Mouse (Mus musculus): Measurements from ENCODE around the gene Dlgap1. TPM values are rescaled to one million over a fixed set of nuclear protein-coding genes. Genes with fewer than 3 reads are reported as not detected.

The Dlgap1 gene
- total RNA-seq, 2 experiments from 2014 or later = not detected

DNA sequence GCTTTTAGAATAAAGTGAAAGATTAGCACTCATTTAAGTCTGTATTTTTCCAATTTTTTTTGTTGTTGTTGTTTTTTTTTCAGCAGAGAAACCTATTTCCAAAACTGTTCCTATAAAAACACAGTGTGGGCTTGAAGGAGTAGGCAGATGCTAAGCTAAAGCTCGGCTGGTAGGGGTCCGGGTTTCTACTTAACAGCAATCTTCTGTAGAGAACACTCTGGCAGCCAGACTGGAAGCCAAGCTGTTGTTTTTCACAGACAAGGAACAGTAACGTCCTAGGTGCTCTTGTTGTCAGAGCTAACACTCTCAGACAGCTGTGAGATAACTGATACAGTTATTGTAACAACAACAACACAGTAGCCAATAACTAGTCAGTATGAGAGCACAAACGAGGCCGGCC lies 468.4 kb downstream of the Dlgap1 start:
- ATAC-seq (replicated peaks; ENCODE audit: low FRiP score, poor library complexity, severe bottlenecking) = no peak

DNA sequence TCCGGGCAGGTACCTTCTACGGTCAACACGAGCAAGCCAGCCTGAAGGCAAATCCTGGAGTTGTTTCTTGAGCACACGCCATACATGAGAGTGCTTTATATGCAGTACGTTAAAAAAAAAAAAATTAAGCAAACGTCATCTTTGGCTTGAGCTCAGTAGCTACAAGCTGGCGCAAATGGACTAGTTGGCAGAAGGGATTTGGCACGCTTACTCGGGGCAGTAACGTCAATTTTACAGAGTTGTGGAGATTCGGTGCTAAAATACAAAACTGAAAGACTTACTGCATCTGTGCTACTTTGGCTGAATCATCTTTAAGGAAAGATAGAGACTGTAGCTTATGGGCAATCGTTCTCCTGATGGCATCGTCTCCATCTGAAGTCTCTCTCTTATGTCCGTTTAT lies 474.1 kb downstream of the Dlgap1 start:
- no peak for ATAC-seq (replicated peaks; ENCODE audit: low FRiP score, poor library complexity, severe bottlenecking)

DNA sequence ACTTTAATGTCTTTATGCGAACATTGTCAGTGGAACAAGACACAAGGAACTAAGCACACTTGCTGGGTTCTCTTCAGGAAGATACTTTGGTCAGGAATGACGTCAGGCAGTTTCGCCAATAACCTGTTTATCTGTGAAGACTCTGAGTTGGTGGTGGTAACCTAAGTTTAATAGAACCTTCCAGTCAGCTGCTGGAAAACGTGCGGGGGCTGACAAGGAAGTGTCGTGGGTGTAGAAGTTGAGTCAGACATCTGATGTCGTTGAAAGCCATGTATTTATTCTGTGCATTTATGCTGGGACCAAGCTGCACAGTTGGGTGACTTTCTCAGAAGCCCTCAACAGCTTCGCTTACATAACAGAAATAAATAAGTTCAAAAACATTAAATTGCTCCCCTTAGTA lies 477.6 kb downstream of the Dlgap1 start:
- no peak for ATAC-seq (replicated peaks; ENCODE audit: low FRiP score, poor library complexity, severe bottlenecking)

DNA sequence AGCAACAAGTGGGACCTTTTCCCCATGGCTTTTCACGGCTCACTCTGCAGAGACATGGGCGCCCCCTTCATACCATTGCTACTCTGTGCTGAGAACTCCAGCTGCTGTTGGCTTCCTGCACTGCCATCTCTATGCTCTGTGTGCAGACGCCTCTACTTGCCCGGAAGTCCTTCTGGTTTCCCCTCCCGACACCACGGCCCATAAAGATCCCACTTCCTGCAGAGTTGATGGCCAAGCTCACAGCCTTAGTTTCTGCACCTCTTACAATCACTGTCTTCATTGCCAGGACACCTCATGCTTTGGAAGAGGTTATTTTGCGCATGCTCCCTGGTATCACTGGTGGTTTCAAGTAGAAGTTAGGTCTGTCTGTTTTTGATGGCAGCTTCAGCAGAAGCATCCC lies 486.2 kb downstream of the Dlgap1 start:
- ATAC-seq (replicated peaks; ENCODE audit: low FRiP score, poor library complexity, severe bottlenecking) = no peak

DNA sequence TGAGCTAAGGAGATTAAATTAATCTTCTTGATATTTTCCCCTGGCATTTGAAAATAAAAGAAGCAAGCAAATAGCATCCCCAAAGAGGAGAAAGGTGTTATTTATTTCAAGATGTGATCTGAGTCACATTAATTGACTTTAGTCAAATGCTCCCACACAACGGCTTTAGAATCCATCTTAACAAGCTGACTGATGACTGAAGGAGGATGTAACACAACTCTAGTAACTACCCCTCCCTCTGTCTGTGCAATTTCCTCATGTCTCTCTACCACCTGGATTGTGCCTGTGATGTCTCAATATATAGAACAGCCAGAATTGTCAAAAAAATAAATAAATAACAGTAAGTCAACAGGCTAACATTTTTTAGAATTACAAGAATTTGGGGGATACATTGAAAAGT lies 488.2 kb downstream of the Dlgap1 start:
- no peak for ATAC-seq (replicated peaks; ENCODE audit: low FRiP score, poor library complexity, severe bottlenecking)

DNA sequence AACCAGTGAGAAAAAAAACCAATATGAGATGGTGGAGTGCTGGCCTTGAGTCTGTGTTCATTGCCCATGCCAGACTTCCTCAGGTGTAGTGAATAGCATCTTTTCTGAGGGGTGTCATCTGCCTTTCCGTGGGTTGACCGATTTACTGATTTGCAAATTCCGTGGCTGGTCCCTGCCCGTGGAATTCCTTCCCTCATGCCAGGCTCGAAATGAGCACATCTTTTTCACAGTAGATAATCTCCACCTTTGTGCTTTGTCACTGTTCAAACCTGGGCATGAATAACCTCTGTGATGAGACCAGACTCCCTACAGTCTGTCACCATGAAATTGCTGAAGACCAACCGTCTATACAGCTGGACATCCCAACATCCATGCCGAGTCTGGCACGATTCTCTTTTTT lies 493.4 kb downstream of the Dlgap1 start:
- ATAC-seq (replicated peaks; ENCODE audit: low FRiP score, poor library complexity, severe bottlenecking) = no peak

DNA sequence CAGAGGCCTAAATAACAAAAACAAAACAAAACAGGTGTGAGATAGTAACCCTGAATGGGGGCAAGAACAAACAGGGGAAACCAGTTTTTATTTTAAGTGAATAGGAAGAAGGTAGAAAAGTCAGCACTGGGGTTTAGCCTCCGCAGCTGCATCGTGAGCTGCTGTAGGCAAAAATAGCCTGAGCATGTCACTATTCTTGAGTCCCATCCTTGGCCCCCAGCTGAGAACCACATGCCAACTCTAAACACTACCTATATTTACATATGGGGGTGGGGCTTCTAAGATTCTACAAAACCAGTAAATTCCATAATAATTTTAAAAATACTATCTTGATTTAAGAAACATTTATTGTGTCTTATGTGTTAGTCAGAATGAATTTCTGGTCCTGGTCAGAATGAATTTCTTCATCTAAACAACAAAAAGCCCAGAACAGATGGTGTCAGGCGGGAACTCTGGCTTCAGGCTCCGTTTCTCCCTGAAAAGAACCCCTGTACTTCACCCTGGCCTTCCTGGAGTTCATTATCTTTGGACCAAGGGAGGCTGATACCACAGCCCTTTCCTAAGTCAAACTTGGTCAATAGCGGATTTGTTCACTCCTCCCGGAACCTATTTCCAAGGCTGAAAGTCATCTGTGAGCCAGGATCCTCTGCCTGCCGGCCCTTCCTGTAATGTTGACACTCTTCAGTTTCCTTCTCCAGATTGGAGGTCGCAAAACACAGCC lies 494.1 kb downstream of the Dlgap1 start:
- ATAC-seq (replicated peaks; ENCODE audit: low FRiP score, poor library complexity, severe bottlenecking) = no peak

DNA sequence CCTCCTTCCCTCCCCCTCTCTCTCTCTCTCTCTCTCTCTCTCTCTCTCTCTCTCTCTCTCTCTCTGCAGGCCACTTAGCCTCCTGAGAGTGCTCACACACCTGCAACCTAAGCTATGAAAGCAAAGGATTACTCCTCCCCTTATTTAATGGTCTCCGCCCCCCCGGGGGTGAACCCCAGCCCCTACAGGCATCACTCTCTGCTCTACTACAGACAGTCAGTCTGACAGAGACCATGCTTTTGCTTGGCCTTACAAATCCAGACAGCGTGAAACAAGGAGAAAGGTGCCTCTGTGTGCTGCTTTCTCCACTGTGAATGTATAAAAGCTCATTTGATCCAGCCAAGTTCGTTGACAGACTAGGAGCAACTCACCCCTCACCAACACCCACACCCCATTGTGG lies 497.5 kb downstream of the Dlgap1 start:
- no peak for ATAC-seq (replicated peaks; ENCODE audit: low FRiP score, poor library complexity, severe bottlenecking)

DNA sequence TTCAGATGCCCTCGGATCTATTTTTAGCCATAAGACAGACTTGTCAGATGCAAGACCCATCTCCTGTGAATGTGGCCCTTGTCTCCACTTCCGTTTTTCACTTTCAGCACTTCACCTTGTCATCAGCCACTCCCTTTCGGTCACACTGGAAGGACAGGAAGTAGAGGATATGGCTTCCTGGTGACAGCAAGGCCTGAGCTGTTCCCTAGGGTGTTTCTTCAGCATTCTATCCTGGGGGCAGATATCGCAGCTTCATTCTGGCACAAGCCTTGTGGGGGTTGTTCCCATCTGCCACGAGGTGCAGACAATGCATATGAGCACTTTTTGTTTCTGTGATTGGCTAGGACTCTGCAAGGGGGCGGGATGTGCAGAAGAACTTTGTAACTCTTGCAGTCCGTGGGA lies 502.1 kb downstream of the Dlgap1 start:
- no peak for ATAC-seq (replicated peaks; ENCODE audit: low FRiP score, poor library complexity, severe bottlenecking)

DNA sequence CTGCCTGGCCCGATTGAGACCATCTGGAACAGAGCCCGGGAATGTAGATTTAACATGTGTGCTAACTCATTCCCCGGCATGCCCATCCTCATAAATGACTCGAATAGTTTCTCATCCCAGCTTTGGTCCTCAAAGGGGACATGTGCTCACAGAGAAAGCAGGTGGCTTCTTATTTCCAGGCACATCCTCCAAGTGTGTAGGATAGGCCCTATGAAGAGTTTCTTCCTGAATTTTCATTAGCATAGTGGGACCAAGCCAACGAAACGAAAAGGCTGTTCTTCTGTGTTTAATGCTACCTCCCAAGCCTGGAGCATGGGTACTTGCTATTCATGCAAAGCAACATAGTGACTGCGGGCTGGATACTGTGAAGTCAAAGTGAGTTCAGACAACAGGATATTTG lies 503.3 kb downstream of the Dlgap1 start:
- ATAC-seq (replicated peaks; ENCODE audit: low FRiP score, poor library complexity, severe bottlenecking) = no peak

DNA sequence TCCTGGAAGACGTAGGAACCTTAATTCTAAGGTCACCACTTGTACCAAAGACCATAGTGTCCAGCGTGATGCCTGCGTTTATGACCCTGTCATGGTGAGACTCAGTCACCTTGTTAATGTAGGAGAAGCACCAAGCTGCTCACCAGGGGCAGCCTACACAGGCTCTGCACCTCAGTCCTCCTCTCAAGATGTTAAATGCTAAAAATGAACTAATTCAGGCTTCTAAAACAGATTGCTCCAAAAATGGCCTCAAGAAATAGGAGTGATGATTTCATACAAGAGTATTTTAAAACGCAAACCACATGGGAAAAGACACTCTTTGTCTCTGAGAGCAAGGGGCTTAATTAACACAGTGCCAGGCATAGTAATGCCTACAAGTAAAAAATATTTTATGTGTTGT lies 505.0 kb downstream of the Dlgap1 start:
- no peak for ATAC-seq (replicated peaks; ENCODE audit: low FRiP score, poor library complexity, severe bottlenecking)

DNA sequence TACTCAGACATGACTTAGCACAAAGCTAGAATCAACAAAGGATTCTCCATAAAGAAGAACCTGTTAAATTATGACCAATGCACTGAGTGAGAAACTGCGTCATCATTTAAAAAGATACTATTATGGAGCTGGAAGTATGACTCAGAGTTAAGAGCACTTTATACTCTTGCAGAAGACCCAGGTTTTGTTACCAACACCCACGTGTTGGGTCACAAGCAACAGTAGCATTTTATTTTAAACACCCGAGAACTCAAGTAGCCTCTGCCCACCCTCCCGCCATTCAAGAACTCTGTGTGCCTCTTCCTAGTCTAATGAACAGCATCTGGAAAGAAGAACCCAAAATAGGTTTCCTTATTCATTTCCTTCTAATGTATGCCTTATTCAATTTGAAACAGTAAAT lies 514.8 kb downstream of the Dlgap1 start:
- no peak for ATAC-seq (replicated peaks; ENCODE audit: low FRiP score, poor library complexity, severe bottlenecking)

DNA sequence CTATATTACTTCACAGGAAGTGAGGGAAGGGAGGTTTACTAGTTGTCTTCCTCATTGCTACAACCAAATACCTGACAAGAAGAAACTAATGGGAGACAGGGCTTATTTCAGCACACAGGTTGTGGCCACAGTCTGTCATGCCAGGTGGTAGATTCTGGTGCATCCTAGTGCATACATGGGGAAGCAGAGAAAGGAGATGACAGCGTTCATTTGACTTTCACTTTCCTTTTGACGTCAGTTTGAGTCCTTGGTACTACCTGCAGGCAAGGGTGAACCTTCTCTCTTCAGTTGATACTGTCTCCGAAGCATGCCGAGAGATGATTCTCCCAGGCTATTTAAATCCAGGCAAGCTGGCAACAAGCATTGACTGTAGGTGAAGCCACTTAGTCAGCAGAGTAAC lies 516.8 kb downstream of the Dlgap1 start:
- no peak for ATAC-seq (replicated peaks; ENCODE audit: low FRiP score, poor library complexity, severe bottlenecking)

DNA sequence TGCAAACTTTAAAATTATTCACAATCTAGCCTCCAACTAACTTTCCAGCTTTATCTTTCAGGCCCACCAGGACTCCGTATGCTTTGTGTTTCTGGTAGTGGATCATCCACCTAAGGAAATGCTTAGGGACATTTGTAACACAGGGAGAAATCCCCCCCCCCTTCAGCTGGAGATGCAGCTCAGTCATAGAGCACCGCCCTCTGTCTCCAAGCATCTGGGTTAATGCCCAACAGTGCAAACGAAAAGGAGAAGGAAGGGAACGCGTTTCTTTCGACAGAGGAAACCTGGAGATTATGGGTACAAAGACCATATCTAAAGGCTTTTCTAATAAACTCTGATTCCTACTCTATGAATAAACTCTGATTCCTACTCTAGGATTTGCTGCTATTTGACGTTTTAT lies 517.4 kb downstream of the Dlgap1 start:
- no peak for ATAC-seq (replicated peaks; ENCODE audit: low FRiP score, poor library complexity, severe bottlenecking)

DNA sequence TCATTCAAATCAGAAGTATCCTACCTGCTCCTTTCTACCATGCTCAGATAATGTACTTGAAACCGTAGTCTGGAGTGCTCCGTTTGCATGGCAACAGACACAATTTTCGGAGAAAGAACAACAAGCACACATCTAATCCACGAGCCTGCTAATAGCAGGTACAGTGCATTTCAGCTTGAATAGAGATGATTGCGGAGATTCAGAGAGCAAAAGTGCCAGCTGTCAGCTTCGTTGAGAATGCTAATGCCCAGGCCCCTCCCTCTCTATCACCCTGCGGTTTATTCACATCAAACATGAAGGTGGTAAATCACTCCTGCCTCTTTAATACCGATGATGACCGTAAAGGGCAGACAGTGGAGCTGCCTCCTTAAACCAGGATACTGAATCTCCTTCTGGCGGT lies 518.0 kb downstream of the Dlgap1 start:
- ATAC-seq (replicated peaks; ENCODE audit: low FRiP score, poor library complexity, severe bottlenecking) = no peak

DNA sequence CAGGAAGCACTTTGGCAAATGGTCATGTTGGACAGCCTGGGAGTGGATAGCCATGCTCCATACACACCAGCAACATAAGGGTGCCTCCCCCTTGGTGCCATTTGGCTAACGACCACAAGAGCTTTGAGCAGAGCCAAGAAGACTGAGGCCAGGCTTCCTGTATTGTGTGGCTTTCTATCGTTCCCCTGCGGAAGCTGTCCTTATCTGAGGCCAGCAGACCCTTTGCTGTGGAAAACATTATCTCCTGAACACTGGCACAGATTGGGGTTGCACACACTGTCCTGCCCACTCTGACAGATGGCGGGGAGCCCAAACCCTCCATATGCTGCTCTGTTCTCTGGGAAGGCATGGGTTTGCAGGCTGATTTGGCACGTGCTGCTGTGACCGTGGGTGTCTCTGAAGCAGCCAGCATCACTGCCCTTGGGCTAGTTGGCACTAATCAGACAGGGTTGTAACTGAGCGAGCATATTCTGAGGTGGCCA lies 520.0 kb downstream of the Dlgap1 start:
- ATAC-seq (replicated peaks; ENCODE audit: low FRiP score, poor library complexity, severe bottlenecking) = no peak

DNA sequence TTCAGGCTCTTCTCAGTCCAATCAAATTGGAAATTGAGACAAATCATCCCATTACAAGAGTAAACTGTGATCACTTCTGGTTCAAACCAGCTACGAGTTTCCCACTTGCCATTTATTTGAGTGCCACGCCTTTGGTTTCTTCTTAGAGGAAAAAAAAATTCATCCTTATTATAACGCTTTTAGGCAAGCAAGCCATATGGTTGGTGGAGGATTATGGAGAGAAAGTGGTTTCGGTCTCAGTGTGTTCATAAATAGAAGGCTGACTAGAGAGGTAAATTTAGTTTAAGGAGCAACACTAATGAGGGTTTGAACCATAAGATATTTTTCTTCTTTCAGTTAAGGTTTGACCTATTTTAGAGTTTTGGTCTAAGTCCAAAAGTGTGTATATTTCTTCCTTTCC lies 522.7 kb downstream of the Dlgap1 start:
- ATAC-seq (replicated peaks; ENCODE audit: low FRiP score, poor library complexity, severe bottlenecking) = no peak

DNA sequence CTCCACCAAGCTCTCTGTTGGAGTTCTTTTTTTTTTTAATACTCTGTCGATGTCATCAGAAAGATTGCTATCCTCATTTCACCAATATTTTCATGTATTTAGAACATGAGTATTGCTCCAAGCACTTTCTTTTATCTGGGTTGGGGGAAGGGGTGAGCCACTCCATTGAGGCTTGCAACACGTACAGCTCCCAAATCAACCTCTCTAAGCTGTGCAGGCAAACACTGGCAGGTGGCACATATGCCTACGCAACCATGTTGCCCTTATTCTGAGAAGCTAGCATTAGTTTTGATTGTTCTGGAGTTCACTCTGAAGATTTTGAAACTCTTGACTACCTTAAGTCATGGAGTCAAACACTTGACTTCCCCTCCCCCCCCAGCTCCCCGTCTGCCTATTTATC lies 525.5 kb downstream of the Dlgap1 start:
- no peak for ATAC-seq (replicated peaks; ENCODE audit: low FRiP score, poor library complexity, severe bottlenecking)

DNA sequence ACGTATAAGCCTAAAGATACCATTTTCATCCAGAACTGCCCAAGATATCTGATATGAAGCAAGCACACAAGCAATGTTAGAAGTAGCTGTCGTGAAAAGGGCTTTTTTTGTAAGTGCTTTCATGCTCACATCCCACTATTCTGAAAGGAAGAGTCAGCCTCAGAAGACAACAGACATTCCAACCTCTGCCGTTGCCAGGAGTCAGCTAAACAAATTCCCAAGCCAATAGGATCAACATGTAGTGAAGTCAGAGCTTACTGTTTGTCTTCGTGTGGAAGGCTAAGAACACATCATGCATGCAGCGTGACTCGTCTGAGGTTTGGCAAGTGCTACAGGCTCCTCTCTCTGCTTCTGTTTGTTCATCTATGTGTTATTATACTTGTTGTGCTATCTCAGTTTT lies 529.4 kb downstream of the Dlgap1 start:
- ATAC-seq (replicated peaks; ENCODE audit: low FRiP score, poor library complexity, severe bottlenecking) = no peak

DNA sequence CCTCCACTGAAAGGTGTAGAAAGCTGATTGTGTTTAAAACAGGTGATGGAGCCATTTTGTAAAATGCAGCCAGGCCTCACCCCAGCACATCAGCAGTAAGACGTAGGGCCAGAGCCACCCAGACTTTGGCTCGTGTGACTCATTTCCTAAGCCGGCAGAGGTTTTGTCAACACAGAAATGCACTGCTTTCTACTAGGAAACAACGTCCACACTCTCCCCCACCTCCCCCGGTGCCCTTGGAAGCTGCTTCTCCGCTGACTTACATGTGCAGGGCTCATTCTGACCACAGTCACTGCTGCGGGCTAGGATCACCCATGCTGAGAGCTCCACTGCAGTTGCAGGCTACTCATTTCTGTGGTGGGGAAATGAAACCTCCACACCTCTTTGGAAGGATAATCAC lies 533.1 kb downstream of the Dlgap1 start:
- no peak for ATAC-seq (replicated peaks; ENCODE audit: low FRiP score, poor library complexity, severe bottlenecking)

DNA sequence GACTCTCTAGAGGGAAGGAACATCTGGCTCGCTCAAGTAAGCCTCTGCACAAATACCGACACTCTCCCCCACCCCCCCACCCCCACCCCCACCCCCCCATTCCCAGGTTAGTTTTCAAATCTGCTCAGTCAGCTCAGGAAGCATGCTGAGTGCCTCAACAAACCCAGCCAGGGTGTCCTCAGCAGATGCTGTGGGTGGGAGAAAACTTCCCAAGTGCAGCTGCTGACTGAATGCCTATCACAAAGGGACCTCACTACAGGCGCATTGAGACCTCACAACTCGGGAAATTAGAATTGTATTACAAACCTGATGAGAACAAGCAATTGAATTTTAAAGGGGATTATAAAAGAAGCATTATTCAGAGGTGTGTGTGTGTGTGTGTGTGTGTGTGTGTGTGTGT lies 538.9 kb downstream of the Dlgap1 start:
- no peak for ATAC-seq (replicated peaks; ENCODE audit: low FRiP score, poor library complexity, severe bottlenecking)

DNA sequence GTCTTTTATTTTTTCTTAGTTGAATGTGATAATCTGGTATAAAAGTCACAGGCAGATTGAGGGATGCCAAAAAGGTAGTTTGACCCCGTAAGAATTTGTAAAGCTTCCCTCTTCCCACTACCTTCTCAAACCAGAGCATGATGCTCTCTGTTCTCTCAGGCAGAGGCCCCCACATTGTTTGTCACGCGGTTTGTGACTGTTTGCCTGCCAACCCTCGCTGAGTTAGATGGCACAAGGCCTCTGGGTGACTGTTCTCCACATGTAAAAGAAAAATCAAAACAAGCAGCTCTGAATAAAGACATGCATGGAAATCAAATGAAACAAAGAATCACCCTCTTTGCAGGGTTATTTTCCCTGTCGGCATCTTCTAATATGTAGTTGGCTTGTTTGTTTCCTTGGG lies 541.6 kb downstream of the Dlgap1 start:
- no peak for ATAC-seq (replicated peaks; ENCODE audit: low FRiP score, poor library complexity, severe bottlenecking)

All from erythroid progenitor cell, adult 5-6 weeks (primary cell).